Mouse (Mus musculus) gastrocnemius, postnatal 36 days (tissue): ENCODE measurements around the gene Itk. TPM values are rescaled to one million over a fixed set of nuclear protein-coding genes. Genes with fewer than 3 reads are reported as not detected.

Experiments used
- DNase-seq, 2 experiments: peaks; one replicate each; pipeline ENCODE4 v3.0.0; 2022
- intact Hi-C: fragments of 180-260 bp; cut with DNase I; formaldehyde crosslinking; loops from one replicate; pipeline ENCODE4 v1.15.1; 2025
- total RNA-seq, 2 experiments: library from RNA; stranded (reverse); gene quantifications; 2 replicates each; pipeline ENCODE4 v1.2.3; 2021

Itk gene
- total RNA-seq, 2 experiments from 2014 or later, result 1.1 TPM; not detected in 1

DNA sequence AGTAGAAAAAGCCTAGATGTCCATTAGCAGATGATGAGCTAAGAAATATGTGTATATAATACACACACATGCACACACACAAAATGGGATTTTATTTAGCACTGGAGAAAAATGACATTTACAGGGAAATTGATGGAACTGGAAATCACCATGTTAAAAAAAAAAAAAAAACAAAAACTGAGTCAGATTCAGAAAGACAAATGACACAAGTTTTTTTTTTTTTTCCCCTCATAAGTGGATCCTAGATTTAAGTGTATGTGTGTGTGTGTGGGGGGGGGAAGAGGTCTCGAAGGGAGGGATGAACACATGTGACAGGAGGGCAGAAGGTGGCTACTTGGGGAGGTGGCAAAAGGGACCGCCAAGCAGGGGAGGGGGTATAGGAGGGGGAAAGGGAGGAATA is 5.8 kb upstream of the Itk start:
- DNase-seq, result no peak
- intact Hi-C loops, result no loop called here

- no peak for DNase-seq
- intact Hi-C loops, result no loop called here
Observed at GRCm38 (mm10) chr11:46393413-46393812, 4.1 kb upstream of the Itk start.

GRCm38 (mm10) chr11:46392890-46393289 is 3.6 kb upstream of the Itk start:
- no peak for DNase-seq
- intact Hi-C loops, result no loop called here

- intact Hi-C loops, result no loop called here
- DNase-seq, result no peak
Observed at GRCm38 (mm10) chr11:46390621-46391020, 1.3 kb upstream of the Itk start.

DNA sequence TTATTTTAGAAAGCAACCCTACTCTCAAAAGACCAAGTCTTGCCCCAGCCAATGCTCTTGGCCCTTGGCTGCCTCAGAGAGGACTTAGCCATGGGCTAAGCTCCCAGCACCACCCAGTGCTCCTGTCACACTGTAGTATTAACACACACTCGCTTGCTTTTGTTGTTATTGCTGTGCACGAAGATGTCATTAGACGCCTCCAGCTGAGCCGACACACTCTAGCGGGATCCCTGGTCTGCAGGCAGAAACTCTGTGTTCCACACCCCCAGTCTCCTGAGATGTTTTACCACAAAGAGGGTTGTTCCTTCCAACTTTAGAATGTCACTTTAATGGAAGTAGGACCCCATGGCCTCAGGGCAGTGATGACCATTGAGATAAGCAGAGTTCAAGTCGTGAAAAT is 877 bp downstream of the Itk start:
- DNase-seq, result no peak
- intact Hi-C loops, result no loop called here

- no peak for DNase-seq
- intact Hi-C loops, result no loop called here
Observed at GRCm38 (mm10) chr11:46387061-46387460, 2.3 kb downstream of the Itk start.

GRCm38 (mm10) chr11:46386556-46386955 is 2.8 kb downstream of the Itk start:
- no peak for DNase-seq
- intact Hi-C loops, result no loop called here

GRCm38 (mm10) chr11:46384925-46385324 is 4.4 kb downstream of the Itk start:
- intact Hi-C loops, result no loop called here
- no peak for DNase-seq

DNA sequence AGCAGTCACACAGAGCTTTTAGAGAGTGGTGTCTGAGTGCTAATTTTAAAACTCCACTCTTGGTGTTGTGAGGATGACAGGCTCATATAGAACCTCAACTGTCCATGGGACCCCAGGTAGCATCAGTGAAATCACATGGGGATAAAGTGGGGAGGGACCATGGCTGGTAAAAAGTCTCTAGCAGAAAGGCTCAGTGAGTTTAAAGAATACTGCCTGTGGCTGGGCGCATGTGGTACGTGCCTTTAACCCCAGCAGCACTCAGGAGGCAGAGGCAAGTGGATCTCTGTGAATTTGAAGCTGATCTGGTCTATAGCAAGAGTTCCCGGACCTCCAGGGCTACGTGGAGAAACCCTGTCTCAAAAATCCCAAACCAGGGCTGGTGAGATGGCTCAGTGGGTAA is 6.8 kb downstream of the Itk start:
- intact Hi-C loops, result no loop called here
- DNase-seq, result no peak

GRCm38 (mm10) chr11:46380097-46380675 is 9.1 kb downstream of the Itk start:
- intact Hi-C loops, result no loop called here
- DNase-seq, result no peak

GRCm38 (mm10) chr11:46377819-46378782 is 11.2 kb downstream of the Itk start:
- intact Hi-C loops, result no loop called here
- DNase-seq, result no peak

DNA sequence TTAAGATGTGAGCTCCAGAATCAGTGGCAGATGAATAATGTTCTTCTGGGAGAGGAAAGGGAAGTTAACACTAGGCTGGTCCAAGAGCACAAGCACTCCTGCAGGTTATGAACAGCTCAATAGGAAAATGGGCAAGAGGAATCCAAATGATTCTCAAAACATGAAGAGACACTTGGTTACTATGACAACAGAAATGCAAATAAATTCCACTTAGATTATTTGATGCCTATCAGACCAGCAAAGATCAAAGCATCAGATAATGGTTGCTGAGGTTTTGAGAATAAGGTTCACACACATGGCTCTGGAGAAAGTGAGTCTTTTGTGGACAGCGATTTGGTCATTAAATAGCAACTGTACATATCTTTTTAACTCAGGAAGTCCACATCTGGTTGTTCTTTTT is 12.0 kb downstream of the Itk start:
- intact Hi-C loops, result no loop called here

DNA sequence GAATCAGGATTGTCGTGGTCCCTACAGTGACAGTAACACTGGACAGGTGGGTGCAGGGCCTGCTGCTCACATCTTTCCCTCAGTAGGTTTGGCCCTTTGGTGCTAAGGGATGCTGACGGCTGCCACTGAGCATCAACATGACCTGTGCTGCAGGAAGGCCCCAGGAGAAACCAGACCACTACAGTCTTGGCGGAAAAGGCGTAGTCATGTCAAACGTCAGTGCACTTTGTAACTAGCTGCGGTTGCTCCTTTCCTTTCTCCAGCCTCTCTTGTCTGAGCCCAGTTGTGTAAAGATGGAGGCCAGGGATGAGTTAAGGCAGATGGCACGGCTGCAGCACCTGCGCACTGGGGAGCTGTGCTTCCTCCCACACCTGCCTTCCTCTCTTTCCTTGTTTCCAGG is 14.3 kb downstream of the Itk start:
- DNase-seq, result no peak
- intact Hi-C loops, result no loop called here

More for the DNA sequence above, 12.0 kb downstream of the Itk start:
- no peak for DNase-seq

GRCm38 (mm10) chr11:46373071-46374030 is 16.0 kb downstream of the Itk start:
- intact Hi-C loops, result no loop called here
- DNase-seq, result no peak

DNA sequence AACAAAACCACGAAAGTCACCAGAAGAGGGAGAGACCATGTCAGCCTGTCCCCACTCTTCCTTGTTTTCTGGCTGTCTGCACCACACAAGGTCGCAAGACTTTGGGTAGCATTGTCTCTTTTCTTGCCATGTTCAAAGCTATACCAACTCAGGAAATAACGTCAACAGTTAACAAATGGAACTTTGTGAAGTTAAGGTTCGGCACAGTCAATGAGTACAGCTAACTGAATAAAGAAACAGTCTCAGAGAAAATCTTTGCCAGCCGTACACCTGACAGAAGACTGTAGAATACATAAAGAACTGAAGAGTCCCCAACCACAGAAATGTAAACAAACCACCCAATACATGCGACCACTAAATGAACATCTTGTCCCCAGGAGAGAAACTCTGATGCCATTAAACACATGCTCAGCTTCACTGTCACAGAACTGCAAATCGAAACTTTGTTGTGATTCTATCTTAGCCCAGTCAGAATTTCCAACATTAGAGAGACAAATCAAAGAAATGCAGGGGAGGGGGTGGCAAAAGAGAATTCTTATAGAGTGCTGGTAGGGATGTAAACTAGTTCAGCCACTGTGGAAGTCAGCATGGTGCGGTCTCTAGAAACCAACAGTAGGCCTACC is 16.9 kb downstream of the Itk start:
- no peak for DNase-seq
- intact Hi-C loops, result no loop called here

DNA sequence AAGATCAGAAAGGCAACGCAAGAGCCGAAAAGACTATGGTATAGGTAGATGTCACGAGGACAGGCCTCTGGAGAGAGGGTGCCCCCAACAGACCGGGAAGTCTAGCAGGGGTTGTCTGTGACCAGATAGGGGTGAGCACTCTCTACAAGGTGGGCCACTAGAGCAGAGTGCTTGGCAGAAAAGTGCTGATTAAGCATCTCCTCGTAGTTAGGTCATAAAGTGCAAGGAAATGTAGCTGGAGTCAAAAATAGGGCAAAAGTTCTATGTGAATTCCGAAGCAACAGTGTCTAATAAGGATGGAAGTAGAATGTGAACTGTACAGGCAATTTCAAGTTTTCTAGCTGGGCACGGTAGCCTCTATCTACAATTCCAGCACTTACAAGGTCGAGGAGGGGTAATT is 18.1 kb downstream of the Itk start:
- intact Hi-C loops, result no loop called here
- DNase-seq, result no peak

DNA sequence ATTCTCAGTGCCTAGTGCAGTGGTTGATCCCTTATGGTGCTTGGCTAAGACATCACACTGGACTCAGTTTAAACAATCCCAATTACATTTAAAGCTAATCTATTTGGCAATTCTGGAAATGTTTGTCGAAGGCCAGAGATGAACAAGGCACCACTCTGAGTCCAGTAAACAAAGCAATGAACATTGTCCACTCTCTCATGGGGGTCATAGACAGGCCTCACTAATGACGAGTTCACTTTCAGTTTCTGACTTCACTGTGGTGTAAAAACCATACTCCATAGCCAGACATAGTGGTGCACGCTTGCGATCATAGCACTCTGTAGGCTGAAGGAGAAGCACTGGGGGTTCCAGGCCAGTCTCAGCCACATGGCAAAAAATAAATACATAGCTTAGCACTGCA is 18.9 kb downstream of the Itk start:
- DNase-seq, result no peak
- intact Hi-C loops, result no loop called here

- DNase-seq, result no peak
- intact Hi-C loops, result no loop called here
Observed at GRCm38 (mm10) chr11:46366357-46366756, 23.0 kb downstream of the Itk start.

DNA sequence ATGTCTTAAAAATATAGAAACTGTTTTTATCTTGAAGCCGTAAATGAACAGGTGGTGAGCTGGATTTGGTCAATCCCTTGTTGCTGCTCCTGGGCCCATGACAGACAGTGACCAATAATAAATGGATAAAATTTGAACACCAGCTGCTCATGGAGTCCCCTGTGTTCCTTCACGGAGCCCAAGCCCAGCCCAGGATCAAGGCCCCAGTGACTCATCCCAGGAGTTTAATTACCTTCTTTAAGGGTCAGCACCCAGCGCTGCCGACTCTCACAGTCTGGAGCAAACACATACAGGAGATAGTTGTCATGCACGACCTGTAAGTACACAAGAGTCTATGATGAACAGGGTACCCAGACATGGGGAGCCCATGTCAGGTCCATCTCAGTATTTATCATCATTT is 23.6 kb downstream of the Itk start:
- DNase-seq, result no peak
- intact Hi-C loops, result no loop called here

GRCm38 (mm10) chr11:46363864-46364263 is 25.5 kb downstream of the Itk start:
- DNase-seq, result no peak
- intact Hi-C loops, result no loop called here
